Mouse (Mus musculus) CH12.LX (cell line): Measurements from ENCODE around the gene Hist1h2ae. TPM values are rescaled to one million over a fixed set of nuclear protein-coding genes. Genes with fewer than 3 reads are reported as not detected.

ENCODE experiments used
- DNase-seq: peaks from one replicate; pipeline ENCODE4 v3.0.0-alpha.2; 2013; ENCODE audit errors: extremely low read depth
- H3K27ac ChIP-seq: 2 replicates; pipeline ENCODE4 v1.5.1; 2012; ENCODE audit warnings: low read depth, mild to moderate bottlenecking, control low read depth, moderate library complexity; ENCODE audit not compliant: insufficient read depth
- H3K27me3 ChIP-seq: replicated peaks from 2 replicates; pipeline ENCODE3; 2012; ENCODE audit warnings: inconsistent platforms
- H3K36me3 ChIP-seq, 2 experiments: replicated peaks in 1 of 2; 2 replicates each; pipeline versions ENCODE3 to v1.6.1; 2012; ENCODE audit warnings: inconsistent platforms in 1 of 2, low read length in 1 of 2, mild to moderate bottlenecking in 1 of 2, mixed read lengths in 1 of 2, moderate library complexity in 1 of 2; ENCODE audit not compliant: control insufficient read depth in 1 of 2, insufficient read depth in 1 of 2
- H3K4me1 ChIP-seq, 2 experiments: 2 replicates each; pipeline ENCODE4 v1.6.1; 2012; ENCODE audit warnings: inconsistent platforms in 1 of 2, moderate library complexity in 1 of 2; ENCODE audit not compliant: insufficient read depth in 2 of 2, control insufficient read depth in 1 of 2
- H3K4me2 ChIP-seq: 2 replicates; pipeline ENCODE4 v1.6.1; 2012; ENCODE audit warnings: low read depth, mild to moderate bottlenecking, control low read depth; ENCODE audit not compliant: poor library complexity, insufficient read depth, severe bottlenecking
- H3K4me3 ChIP-seq, 3 experiments: fragments of 150-350 bp in 1 of 3; sonication (generic) in 1 of 3; replicated peaks in 1 of 3; 2 replicates each; pipeline versions ENCODE3 to v1.5.1; 2011 to 2012; ENCODE audit warnings: low read depth in 2 of 3, low read length in 2 of 3, mild to moderate bottlenecking in 2 of 3, moderate library complexity in 2 of 3, control low read depth in 1 of 3, improper control_type of control experiment in 1 of 3, inconsistent platforms in 1 of 3, mixed read lengths in 1 of 3; ENCODE audit not compliant: poor library complexity in 1 of 3
- H3K79me2 ChIP-seq: replicated peaks from 2 replicates; pipeline ENCODE4 v1.6.1; 2012; ENCODE audit warnings: mild to moderate bottlenecking, moderate library complexity; ENCODE audit not compliant: control insufficient read depth, poor library complexity, insufficient read depth, severe bottlenecking; ENCODE audit errors: extremely low read depth
- H3K9ac ChIP-seq: 2 replicates; pipeline ENCODE4 v1.6.1; 2012; ENCODE audit warnings: low read depth, mild to moderate bottlenecking, control low read depth, moderate library complexity; ENCODE audit not compliant: insufficient read depth
- H3K9me3 ChIP-seq: replicated peaks from 2 replicates; pipeline ENCODE3; 2012; ENCODE audit warnings: low read length, inconsistent platforms, mixed read lengths
- CHD1 ChIP-seq: IDR thresholded peaks from 2 replicates; pipeline ENCODE4 v1.6.1; 2012; ENCODE audit warnings: low read depth, low read length, improper control_type of control experiment, inconsistent platforms
- CHD2 ChIP-seq: IDR thresholded peaks from 2 replicates; pipeline ENCODE4 v1.6.1; 2011; ENCODE audit warnings: low read length, improper control_type of control experiment
- CTCF ChIP-seq, 2 experiments: IDR thresholded peaks in 1 of 2; conservative IDR thresholded peaks in 1 of 2; 2 replicates each; pipeline ENCODE4 v1.5.1; 2011 to 2012; ENCODE audit warnings: low read depth in 2 of 2, low read length in 2 of 2, improper control_type of control experiment in 1 of 2, inconsistent platforms in 1 of 2, mild to moderate bottlenecking in 1 of 2, moderate library complexity in 1 of 2
- GABPA ChIP-seq: IDR thresholded peaks from 2 replicates; pipeline ENCODE4 v1.6.1; 2012; ENCODE audit warnings: low read depth, low read length, improper control_type of control experiment, inconsistent platforms; ENCODE audit not compliant: insufficient replicate concordance
- HCFC1 ChIP-seq: IDR thresholded peaks from 2 replicates; pipeline ENCODE4 v1.6.1; 2012; ENCODE audit warnings: low read depth, mild to moderate bottlenecking, inconsistent platforms, low read length, improper control_type of control experiment
- IRF4 ChIP-seq: IDR thresholded peaks from 2 replicates; pipeline ENCODE4 v1.6.1; 2014; ENCODE audit warnings: low read depth, mild to moderate bottlenecking, inconsistent platforms, low read length, improper control_type of control experiment
- JUN ChIP-seq: IDR thresholded peaks from 2 replicates; pipeline ENCODE4 v1.6.1; 2011; ENCODE audit warnings: low read depth, mild to moderate bottlenecking, low read length, improper control_type of control experiment, moderate library complexity; ENCODE audit not compliant: insufficient read depth
- MAX ChIP-seq: IDR thresholded peaks from 2 replicates; pipeline ENCODE4 v1.6.1; 2011; ENCODE audit warnings: low read length, improper control_type of control experiment
- MEF2A ChIP-seq: IDR thresholded peaks from 2 replicates; pipeline ENCODE4 v1.6.1; 2014; ENCODE audit warnings: low read depth, mild to moderate bottlenecking, inconsistent platforms, low read length, improper control_type of control experiment, borderline replicate concordance
- MXI1 ChIP-seq: IDR thresholded peaks from 2 replicates; pipeline ENCODE4 v1.6.1; 2011; ENCODE audit warnings: mild to moderate bottlenecking, low read depth, low read length, improper control_type of control experiment
- MYC ChIP-seq: IDR thresholded peaks from 2 replicates; pipeline ENCODE4 v1.6.1; 2011; ENCODE audit warnings: low read depth, mild to moderate bottlenecking, improper control_type of control experiment, low read length
- POLR2A ChIP-seq: IDR thresholded peaks from 2 replicates; pipeline ENCODE4 v1.6.1; 2011; ENCODE audit warnings: low read depth, mild to moderate bottlenecking, improper control_type of control experiment, low read length
- POLR2AphosphoS2 ChIP-seq: IDR thresholded peaks from 2 replicates; pipeline ENCODE4 v1.6.1; 2011; ENCODE audit warnings: low read depth, low read length, improper control_type of control experiment
- RCOR1 ChIP-seq: conservative IDR thresholded peaks from 2 replicates; pipeline ENCODE4 v1.6.1; 2012; ENCODE audit warnings: low read depth, mild to moderate bottlenecking, inconsistent platforms, low read length, improper control_type of control experiment
- SIN3A ChIP-seq: IDR thresholded peaks from 2 replicates; pipeline ENCODE4 v1.6.1; 2012; ENCODE audit warnings: low read length, improper control_type of control experiment, inconsistent platforms
- SMC3 ChIP-seq: IDR thresholded peaks from 2 replicates; pipeline ENCODE4 v1.6.1; 2011; ENCODE audit warnings: low read depth, low read length, improper control_type of control experiment
- TBP ChIP-seq: conservative IDR thresholded peaks from 2 replicates; pipeline ENCODE4 v1.6.1; 2011; ENCODE audit warnings: low read depth, low read length, improper control_type of control experiment
- USF1 ChIP-seq: IDR thresholded peaks from 2 replicates; pipeline ENCODE4 v1.6.1; 2014; ENCODE audit warnings: low read depth, mild to moderate bottlenecking, inconsistent platforms, low read length, improper control_type of control experiment
- dilution Hi-C: fragments of 300-500 bp; cut with MboI; formaldehyde crosslinking; loops from 2 replicates; pipeline ENCODE4 v1.14.3; 2020; ENCODE audit warnings: low sequenced_read_pairs; ENCODE audit not compliant: extremely low pct_unique_long_range_greater_than_20kb, extremely low pct_ligation_motif_present
- in situ Hi-C: fragments of 300-500 bp; cut with MboI; formaldehyde crosslinking; loops from 3 replicates; pipeline ENCODE4 v1.14.3; 2019; ENCODE audit warnings: low sequenced_read_pairs, low pct_ligation_motif_present, low pct_unique_long_range_greater_than_20kb, mixed read lengths
- polyA plus RNA-seq: library from polyadenylated mRNA; unstranded; fragments of >175 nt; gene quantifications from 2 replicates; pipeline ENCODE4 v1.2.1, GENCODE M21; 2012; ENCODE audit warnings: low read depth; ENCODE audit not compliant: insufficient read length
- total RNA-seq, 2 experiments: library from RNA; depleted of rRNA; stranded (reverse); fragments of 300-350 nt in 1 of 2; fragments of >200 nt in 1 of 2; gene quantifications; 2 replicates each; pipeline ENCODE4 v1.2.3; 2012 to 2014

Hist1h2ae gene
- total and polyA plus RNA-seq, 3 experiments: 3.5 to 648 (median 16.3) TPM

DNA sequence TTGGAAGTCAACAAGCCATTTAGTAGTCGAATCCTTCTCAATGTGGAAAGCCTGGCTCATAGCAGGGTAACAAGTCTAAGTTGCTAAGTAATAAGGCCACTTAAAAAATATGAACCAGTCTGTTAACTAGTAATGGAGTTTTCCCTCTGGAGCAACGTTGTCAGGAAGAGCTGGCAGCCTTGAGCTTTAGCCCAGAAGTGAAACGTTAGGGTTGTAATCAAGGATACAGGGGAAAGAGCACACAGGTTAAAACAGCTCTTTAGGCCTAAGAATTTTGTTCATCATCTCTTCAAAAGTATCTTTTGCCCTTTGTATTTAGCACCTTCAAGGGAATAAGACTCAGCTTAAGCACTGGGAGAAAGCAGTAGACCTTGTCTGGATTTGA lies 20.3 kb downstream of the Hist1h2ae start:
- DNase-seq: peak; percentile 67
- dilution Hi-C loops: no loop called here
- H3K4me3 ChIP-seq: peak overlapping the region; percentile 29 to 55 (median 30)

DNA sequence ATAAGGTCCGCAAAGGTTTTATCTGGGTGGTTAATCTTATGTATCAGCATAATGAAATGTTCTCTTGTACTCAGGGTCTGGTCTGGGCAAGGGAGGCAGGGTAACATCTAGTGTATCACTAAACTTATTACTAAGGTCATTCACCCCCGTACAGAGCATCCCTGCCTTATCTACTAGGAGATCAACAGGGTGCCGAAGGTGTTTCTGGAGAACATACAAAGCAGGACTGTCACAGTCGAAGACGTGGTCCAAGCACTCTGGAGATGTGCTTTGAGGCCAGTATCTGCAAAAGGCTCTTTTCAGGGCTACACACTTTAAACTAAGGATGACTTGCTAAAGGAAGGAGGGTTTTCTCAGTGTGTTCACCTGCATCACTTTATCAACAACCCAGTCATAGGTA lies 24.3 kb downstream of the Hist1h2ae start:
- H3K36me3 ChIP-seq: no peaks in the 10 kb centered on the region
- H3K4me2 ChIP-seq: no peak overlapping the region
- H3K4me1 ChIP-seq: peaks cover 0 to 6% of the 10 kb centered on the region in 2 experiments; a peak in 1 of 4 replicates
- TF ChIP-seq GABPA (no peak), MEF2A (no peak), CTCF (conservative IDR thresholded peaks at IDR 0.05 in 1 of 2, IDR thresholded peaks at IDR 0.05 in 1 of 2; ENCODE audit: low read depth in 2 of 2, low read length in 2 of 2) (no peak), MAX (no peak), JUN (no peak)
- no peaks in the 10 kb centered on the region for H3K27me3 ChIP-seq
- H3K9me3 ChIP-seq: no peaks in the 10 kb centered on the region
- DNase-seq: no peak
- no peak overlapping the region for H3K27ac ChIP-seq
- no peak overlapping the region for H3K9ac ChIP-seq
- H3K4me3 ChIP-seq: no peak overlapping the region
- in situ Hi-C loops: no loop called here
- H3K79me2 ChIP-seq: no peaks in the 10 kb centered on the region
- dilution Hi-C loops: no loop called here

More for the DNA sequence above, 20.3 kb downstream of the Hist1h2ae start:
- in situ Hi-C loops: loop anchor here (25.0 kb wide), 1 partner anchor 1813 kb away; the partner anchor contains the start of gene Hist1h4j
- Histone ChIP-seq H3K4me1 (peaks cover 4 to 21% of the 10 kb centered on the region in 2 experiments; a peak in 3 of 4 replicates), H3K9me3 (no peaks in the 10 kb centered on the region), H3K79me2 (no peaks in the 10 kb centered on the region), H3K9ac (peak overlapping the region; percentile 91), H3K27ac (peak overlapping the region; percentile 98), H3K27me3 (no peaks in the 10 kb centered on the region), H3K4me2 (peak overlapping the region; percentile 84), H3K36me3 (no peaks in the 10 kb centered on the region)
- TF ChIP-seq POLR2AphosphoS2 (peak; percentile 100), MXI1 (no peak), POLR2A (peak; percentile 80; the same call in 1 of the 2 replicates), TBP (peak; percentile 62; the same call in 1 of the 2 replicates), HCFC1 (peak; percentile 38; the same call in 1 of the 2 replicates), SMC3 (peak; percentile 26; the same call in 1 of the 2 replicates), USF1 (no peak), MYC (peak; percentile 19; the same call in 1 of the 2 replicates), CHD2 (peak; percentile 49), SIN3A (no peak; the same call in 1 of the 2 replicates), IRF4 (no peak), CHD1 (peak; percentile 90; the same call in 1 of the 2 replicates), RCOR1 (peak; percentile 83; the same call in 1 of the 2 replicates)
